Mouse (Mus musculus) liver, postnatal 0 days (tissue): ENCODE measurements around the gene Pcgf5.

ENCODE experiments used
- CTCF ChIP-seq: sonication (generic); IDR thresholded peaks from 2 replicates; pipeline ENCODE4 v1.5.1; 2016; ENCODE audit warnings: antibody characterized with exemption, low read depth
- EP300 ChIP-seq: IDR thresholded peaks from 2 replicates; pipeline ENCODE4 v1.6.1; 2016; ENCODE audit warnings: antibody characterized with exemption, low read depth, mild to moderate bottlenecking

DNA sequence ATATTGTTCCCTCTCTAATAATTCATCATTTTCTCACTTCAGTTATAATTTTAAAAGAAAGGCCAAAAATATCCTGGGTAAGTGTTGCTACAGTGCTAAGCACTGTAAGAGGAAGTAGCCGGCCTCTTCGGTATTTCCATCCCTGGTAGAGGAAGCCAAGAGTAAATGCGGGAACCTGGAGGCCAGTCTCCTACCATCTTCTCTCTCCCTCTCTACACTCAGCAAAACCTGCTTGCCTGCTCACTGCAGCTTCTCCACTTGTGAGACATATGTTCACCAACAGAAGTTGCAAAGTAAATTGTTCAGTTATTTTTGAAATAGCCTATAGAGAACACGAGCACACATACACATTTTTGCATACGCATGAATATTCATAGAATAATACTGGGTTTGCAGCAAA lies 34.1 kb upstream of the Pcgf5 start:
- TF ChIP-seq CTCF (no peak), EP300 (no peak)
